Mouse (Mus musculus) kidney, embryonic 14.5 days (tissue): ENCODE results near the gene Mfap4. TPM values are rescaled to one million over a fixed set of nuclear protein-coding genes. Genes with fewer than 3 reads are reported as not detected.

ENCODE experiments used
- polyA plus RNA-seq: library from polyadenylated mRNA; unstranded; fragments of >200 nt; fragmentation: Nextera tagmentation; extraction: Ambion mirVana; gene quantifications from 2 replicates; pipeline ENCODE4 v1.2.1, GENCODE M21; 2014

Mfap4 gene
- polyA plus RNA-seq, 1 experiment from 2014 or later: 115 TPM

Other genes with a start within 250 kb of the Mfap4 start
- 17.9 and 32.5 TPM in 2 replicates for gene Aldh3a2, start 218.0 kb upstream of the Mfap4 start, polyA plus RNA-seq
- gene Slc47a2, start 142.6 kb upstream of the Mfap4 start, polyA plus RNA-seq: not detected in 2 replicates
- gene Slc47a1, start 107.1 kb upstream of the Mfap4 start, polyA plus RNA-seq: 4.3 and 9.1 TPM in 2 replicates
- gene Rnf112, start 31.3 kb upstream of the Mfap4 start, polyA plus RNA-seq: 0.08 and 0.26 TPM in 2 replicates
- gene Mapk7, start 9.0 kb downstream of the Mfap4 start, polyA plus RNA-seq: 34.2 and 53.4 TPM in 2 replicates
- 49.2 and 56.4 TPM in 2 replicates for gene B9d1, start 19.7 kb downstream of the Mfap4 start, polyA plus RNA-seq
- gene Epn2, start 94.3 kb downstream of the Mfap4 start, polyA plus RNA-seq: 20.0 and 31.3 TPM in 2 replicates
- 7.5 and 8.6 TPM in 2 replicates for gene Grap, start 167.8 kb downstream of the Mfap4 start, polyA plus RNA-seq
- 1.8 and 1.9 TPM in 2 replicates for gene Fam83g, start 198.7 kb downstream of the Mfap4 start, polyA plus RNA-seq
- gene Slc5a10, start 235.4 kb downstream of the Mfap4 start, polyA plus RNA-seq: 0.11 and 0.16 TPM in 2 replicates